Comparison of ENCODE assay signal across 8 mouse cellular contexts in genomic region chr13:58403243-58403642, GRCm38 (mm10). TPM values are rescaled to one million over a fixed set of nuclear protein-coding genes. Genes with fewer than 3 reads are reported as not detected.
A peak's percentile ranks its signal among the peaks of the same experiment; 100 is the strongest.
DNase-seq lines count a peak whose midpoint lies in the region; ATAC-seq and TF ChIP-seq lines count a peak whose summit lies in the region.
"Not testable (repeated sequence)": the region's sequence is repeated elsewhere in the genome, so short reads cannot be mapped to it uniquely, and the experiment has no call there.

Gene Hnrnpk (minus strand): TSS chr13:58403343.

- not testable (repeated sequence) for H3K9me3 ChIP-seq in forebrain, embryonic 10.5 days; hindbrain, embryonic 14.5 days (ENCODE audit: control insufficient read depth, low read length); liver, embryonic 13.5 days (replicated peaks); midbrain, embryonic 15.5 days

- ATAC-seq in hindbrain, embryonic 14.5 days (ENCODE audit: low FRiP score); liver, embryonic 13.5 days (ENCODE audit: low read depth); midbrain, embryonic 15.5 days (replicated peaks): not testable (repeated sequence)

- not testable (repeated sequence) for TF ChIP-seq POLR2A in heart, adult 2 months (IDR thresholded peaks at IDR 0.05; ENCODE audit: insufficient read depth, low read depth, low read length); testis, adult 2 months (IDR thresholded peaks at IDR 0.05; ENCODE audit: control insufficient read depth, low read depth, low read length)

- not testable (repeated sequence) for H3K79me2 ChIP-seq in heart, adult 2 months (replicated peaks; ENCODE audit: control insufficient read depth, insufficient read depth, low read length)

- not testable (repeated sequence) for TF ChIP-seq CTCF in heart, adult 2 months (IDR thresholded peaks at IDR 0.05); testis, adult 2 months (IDR thresholded peaks at IDR 0.05; ENCODE audit: control insufficient read depth, insufficient read depth, insufficient replicate concordance, low read depth, low read length)

- WGBS in forebrain, embryonic 10.5 days: 9% methylated on average over 17 of the region's 17 CpGs
- 6% methylated on average over 17 of the region's 17 CpGs for WGBS in heart, adult 2 months
- WGBS in hindbrain, embryonic 14.5 days: 8% methylated on average over 17 of the region's 17 CpGs
- 2% methylated on average over 17 of the region's 17 CpGs for WGBS in liver, embryonic 13.5 days (ENCODE audit: insufficient replicate concordance)
- WGBS in midbrain, embryonic 15.5 days: 5% methylated on average over 17 of the region's 17 CpGs

- intact Hi-C loops in heart, adult 2 months (cut with DNase I): loop anchor here (5.0 to 10.0 kb wide), 2 partner anchors 46 to 278 kb away; partner anchors contain the start of genes Hnrnpa0 and Kif27

- H3K4me3 ChIP-seq in forebrain, embryonic 10.5 days: peak within 1 kb of the TSS; percentile 98
- peak within 1 kb of the TSS; percentile 94 for H3K4me3 ChIP-seq in heart, adult 2 months
- H3K4me3 ChIP-seq in hindbrain, embryonic 14.5 days (replicated peaks; ENCODE audit: low read length): peak within 1 kb of the TSS; percentile 84
- H3K4me3 ChIP-seq in liver, embryonic 13.5 days (replicated peaks): peak within 1 kb of the TSS; percentile 95
- H3K4me3 ChIP-seq in midbrain, embryonic 15.5 days: peak within 1 kb of the TSS; percentile 100
- H3K4me3 ChIP-seq in testis, adult 2 months (ENCODE audit: control insufficient read depth, low read depth, low read length): peak within 1 kb of the TSS; percentile 99

- not testable (repeated sequence) for DNase-seq in adrenal gland, postnatal 25 days; forebrain, embryonic 10.5 days (ENCODE audit: extremely low spot score, low spot score); heart, adult 2 months; hindbrain, embryonic 14.5 days (ENCODE audit: low spot score); layer of hippocampus, postnatal 14 days (ENCODE audit: low spot score in 2 of 2); liver, embryonic 13.5 days

- peak within 1 kb of the TSS; percentile 100 for H3K27ac ChIP-seq in forebrain, embryonic 10.5 days
- peak within 1 kb of the TSS; percentile 100 for H3K27ac ChIP-seq in heart, adult 2 months
- H3K27ac ChIP-seq in hindbrain, embryonic 14.5 days: peak within 1 kb of the TSS; percentile 100
- H3K27ac ChIP-seq in liver, embryonic 13.5 days: peak within 1 kb of the TSS; percentile 98
- peak within 1 kb of the TSS; percentile 100 for H3K27ac ChIP-seq in midbrain, embryonic 15.5 days
- H3K27ac ChIP-seq in testis, adult 2 months (ENCODE audit: control insufficient read depth, insufficient read depth, low read depth, low read length): peak within 1 kb of the TSS; percentile 100

- H3K4me1 ChIP-seq in forebrain, embryonic 10.5 days: peaks cover 25% of the 10 kb centered on the region
- not testable (repeated sequence) for H3K4me1 ChIP-seq in heart, adult 2 months (ENCODE audit: control insufficient read depth, insufficient read depth, low read length); midbrain, embryonic 15.5 days; testis, adult 2 months (ENCODE audit: control insufficient read depth, insufficient read depth, low read length)
- peaks cover 14% of the 10 kb centered on the region; the same call in 1 of the 2 replicates for H3K4me1 ChIP-seq in hindbrain, embryonic 14.5 days (replicated peaks; ENCODE audit: control insufficient read depth, insufficient read depth, low read length)
- peaks cover 39% of the 10 kb centered on the region for H3K4me1 ChIP-seq in liver, embryonic 13.5 days (replicated peaks)

- not testable (repeated sequence) for TF ChIP-seq EP300 in heart, adult 2 months (IDR thresholded peaks at IDR 0.05; ENCODE audit: insufficient read depth, low read depth, low read length)

- H3K4me2 ChIP-seq in hindbrain, embryonic 14.5 days (replicated peaks): peak within 1 kb of the TSS; percentile 54
- H3K4me2 ChIP-seq in liver, embryonic 13.5 days: peak within 1 kb of the TSS; percentile 81
- H3K4me2 ChIP-seq in midbrain, embryonic 15.5 days: peak within 1 kb of the TSS; percentile 53

- H3K27me3 ChIP-seq in forebrain, embryonic 10.5 days (ENCODE audit: poor library complexity, severe bottlenecking); heart, adult 2 months (ENCODE audit: control insufficient read depth, insufficient read depth, low read length); hindbrain, embryonic 14.5 days (ENCODE audit: control insufficient read depth, insufficient read depth, low read length); liver, embryonic 13.5 days; midbrain, embryonic 15.5 days (replicated peaks); testis, adult 2 months (ENCODE audit: control insufficient read depth, insufficient read depth, low read length): not testable (repeated sequence)

- H3K9ac ChIP-seq in heart, adult 2 months (ENCODE audit: low read depth, low read length): peak within 1 kb of the TSS; percentile 92
- peak within 1 kb of the TSS; percentile 100 for H3K9ac ChIP-seq in hindbrain, embryonic 14.5 days
- peak within 1 kb of the TSS; percentile 99 for H3K9ac ChIP-seq in liver, embryonic 13.5 days
- H3K9ac ChIP-seq in midbrain, embryonic 15.5 days: peak within 1 kb of the TSS; percentile 99

- peaks cover 32% of the 10 kb centered on the region for H3K36me3 ChIP-seq in forebrain, embryonic 10.5 days (replicated peaks)
- not testable (repeated sequence) for H3K36me3 ChIP-seq in heart, adult 2 months (ENCODE audit: control insufficient read depth, insufficient read depth, low read length); midbrain, embryonic 15.5 days (replicated peaks); testis, adult 2 months (ENCODE audit: control insufficient read depth, insufficient read depth, low read length)
- H3K36me3 ChIP-seq in hindbrain, embryonic 14.5 days (replicated peaks; ENCODE audit: control insufficient read depth, insufficient read depth): peaks cover 13% of the 10 kb centered on the region
- H3K36me3 ChIP-seq in liver, embryonic 13.5 days: peaks cover 24% of the 10 kb centered on the region

RNA-seq across cellular contexts. Expression of gene Hnrnpk, which starts in this region (rescaled TPM):
- total RNA-seq in adrenal gland, postnatal 25 days (2021): 798 and 829 TPM in 2 replicates
- polyA plus RNA-seq in forebrain, embryonic 10.5 days (2016; fragmentation: Nextera tagmentation; extraction: Ambion mirVana): 2,219 and 2,417 TPM in 2 replicates
- 100 to 1,000 TPM; 388 to 416 TPM for total RNA-seq in heart, adult 2 months (2021)
- polyA plus RNA-seq in heart, adult 2 months (2012; rRNA removed): 108 and 203 TPM in 2 replicates
- polyA plus RNA-seq in hindbrain, embryonic 14.5 days (2014; fragmentation: Nextera tagmentation; extraction: Ambion mirVana): 1,306 and 1,409 TPM in 2 replicates
- total RNA-seq in layer of hippocampus, postnatal 14 days (2021): 100 to 1,000 TPM; 716 to 724 TPM
- polyA plus RNA-seq in liver, embryonic 13.5 days (2015; fragmentation: Nextera tagmentation; extraction: Ambion mirVana): 751 and 991 TPM in 2 replicates
- polyA plus RNA-seq in midbrain, embryonic 15.5 days (2015; fragmentation: Nextera tagmentation; extraction: Ambion mirVana): 1,347 and 1,359 TPM in 2 replicates
- 185 and 215 TPM in 2 replicates for polyA plus RNA-seq in testis, adult 2 months (2012; rRNA removed)
